Mouse (Mus musculus) MEL (cell line): ENCODE data around the gene Itgb2. TPM values are rescaled to one million over a fixed set of nuclear protein-coding genes. Genes with fewer than 3 reads are reported as not detected.

Source experiments
- DNase-seq: peaks from one replicate; pipeline ENCODE4 v3.0.0; 2011; ENCODE audit warnings: low read depth, low spot score
- H3K27ac ChIP-seq: 2 replicates; pipeline ENCODE4 v1.5.1; 2012; ENCODE audit warnings: low read depth, mild to moderate bottlenecking, control low read depth, low read length, moderate library complexity; ENCODE audit not compliant: control insufficient read depth
- H3K27me3 ChIP-seq, 2 experiments: fragments of 150-350 bp in 1 of 2; sonication (generic) in 1 of 2; 2 replicates each; pipeline ENCODE4 v1.6.1; 2012; ENCODE audit warnings: low read length in 2 of 2, mild to moderate bottlenecking in 2 of 2, improper control_type of control experiment in 1 of 2, moderate library complexity in 1 of 2; ENCODE audit not compliant: insufficient read depth in 2 of 2, control insufficient read depth in 1 of 2
- H3K36me3 ChIP-seq, 2 experiments: 2 replicates each; pipeline ENCODE4 v1.6.1; 2012 to 2014; ENCODE audit warnings: low read length in 2 of 2, improper control_type of control experiment in 1 of 2, inconsistent platforms in 1 of 2, mild to moderate bottlenecking in 1 of 2; ENCODE audit not compliant: insufficient read depth in 2 of 2, control insufficient read depth in 1 of 2
- H3K4me1 ChIP-seq, 2 experiments: fragments of 150-350 bp in 1 of 2; sonication (generic) in 1 of 2; 2 replicates each; pipeline ENCODE4 v1.6.1; 2012; ENCODE audit warnings: low read length in 2 of 2, improper control_type of control experiment in 1 of 2, mild to moderate bottlenecking in 1 of 2; ENCODE audit not compliant: insufficient read depth in 2 of 2, control insufficient read depth in 1 of 2
- H3K4me3 ChIP-seq, 2 experiments: fragments of 150-350 bp in 1 of 2; sonication (generic) in 1 of 2; 2 replicates each; pipeline ENCODE4 v1.5.1; 2012; ENCODE audit warnings: low read depth in 2 of 2, low read length in 2 of 2, mild to moderate bottlenecking in 2 of 2, moderate library complexity in 2 of 2, control low read depth in 1 of 2, improper control_type of control experiment in 1 of 2; ENCODE audit not compliant: control insufficient read depth in 1 of 2, insufficient read depth in 1 of 2
- H3K79me2 ChIP-seq: 2 replicates; pipeline ENCODE4 v1.6.1; 2012; ENCODE audit warnings: mild to moderate bottlenecking, low read length, moderate library complexity; ENCODE audit not compliant: control insufficient read depth, poor library complexity, insufficient read depth
- H3K9ac ChIP-seq: 2 replicates; pipeline ENCODE4 v1.6.1; 2012; ENCODE audit warnings: low read depth, mild to moderate bottlenecking, control low read depth, low read length, moderate library complexity; ENCODE audit not compliant: control insufficient read depth, poor library complexity, severe bottlenecking
- H3K9me3 ChIP-seq: fragments of 150-350 bp; sonication (generic); replicated peaks from 2 replicates; pipeline ENCODE4 v1.6.1; 2012; ENCODE audit warnings: mild to moderate bottlenecking, low read length, improper control_type of control experiment, moderate library complexity; ENCODE audit not compliant: insufficient read depth
- E2F4 ChIP-seq: IDR thresholded peaks from 2 replicates; pipeline ENCODE4 v1.6.1; 2011; ENCODE audit warnings: low read depth, low read length, improper control_type of control experiment, borderline replicate concordance
- SMC3 ChIP-seq: IDR thresholded peaks from 2 replicates; pipeline ENCODE4 v1.6.1; 2011; ENCODE audit warnings: low read depth, low read length, improper control_type of control experiment
- polyA plus RNA-seq, 2 experiments: library from polyadenylated mRNA; stranded (reverse) in 1 of 2; unstranded in 1 of 2; fragments of >175 nt in 1 of 2; fragments of >200 nt in 1 of 2; gene quantifications; 2 replicates each; pipeline versions ENCODE4 v1.2.1 to v1.2.4; 2012; ENCODE audit warnings: low replicate concordance in 2 of 2, low read depth in 1 of 2; ENCODE audit not compliant: insufficient read length in 2 of 2, insufficient read depth in 1 of 2, missing spikeins in 1 of 2
- total RNA-seq: library from RNA; depleted of rRNA; stranded (reverse); fragments of 300-350 nt; gene quantifications from 2 replicates; pipeline ENCODE4 v1.2.3, GENCODE M21; 2012; rRNA removed

The Itgb2 gene
- total and polyA plus RNA-seq, 3 experiments: 36.9 to 45.8 TPM; not detected in 1

- Histone ChIP-seq H3K27ac (no peak overlapping the region), H3K4me1 (no peaks in the 10 kb centered on the region), H3K36me3 (peaks cover 3 to 28% of the 10 kb centered on the region in 2 experiments), H3K9ac (no peak overlapping the region), H3K4me3 (no peak overlapping the region), H3K27me3 (no peaks in the 10 kb centered on the region), H3K79me2 (peaks cover 9% of the 10 kb centered on the region), H3K9me3 (no peaks in the 10 kb centered on the region)
- no peak for DNase-seq
- TF ChIP-seq E2F4 (no peak), SMC3 (no peak)
These were observed 83.4 kb downstream of the Itgb2 start for GRCm38 (mm10) chr10:77613409-77613808.

Other genes starting within 250 kb of the Itgb2 start
- gene Adarb1, start 112.0 kb upstream of the Itgb2 start, total RNA-seq: 1.7 and 2.4 TPM in 2 replicates
- 1 to 10 TPM in 1 of 2 experiments, not detected in 1; 3.8 TPM for gene Adarb1, start 112.0 kb upstream of the Itgb2 start, polyA plus RNA-seq
- 54.9 and 70.6 TPM in 2 replicates for gene Fam207a, start 14.5 kb upstream of the Itgb2 start, total RNA-seq
- gene Fam207a, start 14.5 kb upstream of the Itgb2 start, polyA plus RNA-seq: 10 to 100 TPM in 1 of 2 experiments, not detected in 1; 74.0 TPM
- 41.1 and 50.4 TPM in 2 replicates for gene Pttg1ip, start 51.5 kb downstream of the Itgb2 start, total RNA-seq
- 10 to 100 TPM in 1 of 2 experiments, not detected in 1; 53.1 TPM for gene Pttg1ip, start 51.5 kb downstream of the Itgb2 start, polyA plus RNA-seq
- gene Sumo3, start 75.8 kb downstream of the Itgb2 start, total RNA-seq: 145 and 151 TPM in 2 replicates
- 100 to 1,000 TPM in 1 of 2 experiments, not detected in 1; 342 TPM for gene Sumo3, start 75.8 kb downstream of the Itgb2 start, polyA plus RNA-seq
- 3.5 and 3.7 TPM in 2 replicates for gene Gm49325, start 75.9 kb downstream of the Itgb2 start, total RNA-seq
- 1 to 10 TPM in 1 of 2 experiments, not detected in 1; 1.0 TPM for gene Gm49325, start 75.9 kb downstream of the Itgb2 start, polyA plus RNA-seq
- gene Ube2g2, start 92.0 kb downstream of the Itgb2 start, total RNA-seq: 55.2 and 62.4 TPM in 2 replicates
- 100 to 1,000 TPM in 1 of 2 experiments, not detected in 1; 112 TPM for gene Ube2g2, start 92.0 kb downstream of the Itgb2 start, polyA plus RNA-seq
- 1.2 and 1.8 TPM in 2 replicates for gene Tspear, start 156.3 kb downstream of the Itgb2 start, total RNA-seq
- 1 to 10 TPM in 1 of 2 experiments, not detected in 1; 3.8 TPM for gene Tspear, start 156.3 kb downstream of the Itgb2 start, polyA plus RNA-seq
- not detected in 2 replicates for gene Gm19402, start 160.5 kb downstream of the Itgb2 start, total RNA-seq
- not detected for gene Gm19402, start 160.5 kb downstream of the Itgb2 start, polyA plus RNA-seq
- gene Gm9508, start 167.0 kb downstream of the Itgb2 start, total RNA-seq: not detected in 2 replicates
- gene Gm9508, start 167.0 kb downstream of the Itgb2 start, polyA plus RNA-seq: not detected
- gene Gm10272, start 176.4 kb downstream of the Itgb2 start, total RNA-seq: not detected in 2 replicates
- gene Gm10272, start 176.4 kb downstream of the Itgb2 start, polyA plus RNA-seq: not detected
- gene Gm10024, start 181.2 kb downstream of the Itgb2 start, total RNA-seq: not detected in 2 replicates
- gene Gm10024, start 181.2 kb downstream of the Itgb2 start, polyA plus RNA-seq: not detected
- gene Gm10142, start 185.6 kb downstream of the Itgb2 start, total RNA-seq: not detected in 2 replicates
- gene Gm10142, start 185.6 kb downstream of the Itgb2 start, polyA plus RNA-seq: not detected
- not detected in 2 replicates for gene Krtap12-1, start 190.3 kb downstream of the Itgb2 start, total RNA-seq
- not detected for gene Krtap12-1, start 190.3 kb downstream of the Itgb2 start, polyA plus RNA-seq
- gene Gm10100, start 196.2 kb downstream of the Itgb2 start, total RNA-seq: not detected in 2 replicates
- gene Gm10100, start 196.2 kb downstream of the Itgb2 start, polyA plus RNA-seq: not detected
- not detected in 2 replicates for gene Gm18596, start 212.4 kb downstream of the Itgb2 start, total RNA-seq
- gene Gm18596, start 212.4 kb downstream of the Itgb2 start, polyA plus RNA-seq: not detected
- gene Gm9736, start 221.1 kb downstream of the Itgb2 start, total RNA-seq: not detected in 2 replicates
- gene Gm9736, start 221.1 kb downstream of the Itgb2 start, polyA plus RNA-seq: not detected
- not detected in 2 replicates for gene Gm3233, start 229.4 kb downstream of the Itgb2 start, total RNA-seq
- not detected for gene Gm3233, start 229.4 kb downstream of the Itgb2 start, polyA plus RNA-seq
- gene Gm3238, start 241.1 kb downstream of the Itgb2 start, total RNA-seq: not detected in 2 replicates
- gene Gm3238, start 241.1 kb downstream of the Itgb2 start, polyA plus RNA-seq: not detected
- not detected in 2 replicates for gene Gm7138, start 246.7 kb downstream of the Itgb2 start, total RNA-seq
- not detected for gene Gm7138, start 246.7 kb downstream of the Itgb2 start, polyA plus RNA-seq